Mouse (Mus musculus) kidney, embryonic 15.5 days (tissue): ENCODE measurements around the gene Tspyl3. TPM values are rescaled to one million over a fixed set of nuclear protein-coding genes. Genes with fewer than 3 reads are reported as not detected.

Experiments
- ATAC-seq: fragments of 200-750 bp; cut with Nextera tagmentation; replicated peaks from 2 replicates; pipeline ENCODE4 v1.8.0; 2017; ENCODE audit warnings: moderate TSS enrichment; ENCODE audit not compliant: low FRiP score
- H3K27ac ChIP-seq: fragments of 300-500 bp; sonication (generic); 2 replicates; pipeline ENCODE4 v1.5.1; 2015; ENCODE audit warnings: mild to moderate bottlenecking, inconsistent platforms
- H3K27me3 ChIP-seq: fragments of 300-500 bp; sonication (generic); 2 replicates; pipeline ENCODE4 v1.6.1; 2015; ENCODE audit warnings: inconsistent platforms
- H3K36me3 ChIP-seq: fragments of 300-500 bp; sonication (generic); 2 replicates; pipeline ENCODE4 v1.6.1; 2015; ENCODE audit warnings: inconsistent platforms
- H3K4me1 ChIP-seq: fragments of 300-500 bp; sonication (generic); 2 replicates; pipeline ENCODE4 v1.6.1; 2015; ENCODE audit warnings: inconsistent platforms
- H3K4me2 ChIP-seq: fragments of 300-500 bp; sonication (generic); 2 replicates; pipeline ENCODE4 v1.6.1; 2015; ENCODE audit warnings: moderate library complexity, mild to moderate bottlenecking, inconsistent platforms
- H3K4me3 ChIP-seq: fragments of 300-500 bp; sonication (generic); replicated peaks from 2 replicates; pipeline ENCODE4 v1.5.1; 2015; ENCODE audit warnings: mild to moderate bottlenecking, inconsistent platforms
- H3K9ac ChIP-seq: fragments of 300-500 bp; sonication (generic); 2 replicates; pipeline ENCODE4 v1.6.1; 2015; ENCODE audit warnings: mild to moderate bottlenecking, inconsistent platforms
- H3K9me3 ChIP-seq: fragments of 300-500 bp; sonication (generic); replicated peaks from 2 replicates; pipeline ENCODE4 v1.6.1; 2016; ENCODE audit warnings: inconsistent platforms
- WGBS: fragments of 180-500 bp; shearing (Covaris S2); methylation state at CpG from one replicate; pipeline ENCODE4 v1.1.7; 2015; ENCODE audit warnings: mixed read lengths; 5-methylcytosine and 5-hydroxymethylcytosine counted together
- polyA plus RNA-seq: library from polyadenylated mRNA; unstranded; fragments of >200 nt; fragmentation: Nextera tagmentation; extraction: Ambion mirVana; gene quantifications from 2 replicates; pipeline ENCODE4 v1.2.1, GENCODE M21; 2015

Gene Tspyl3
- polyA plus RNA-seq, 1 experiment from 2014 or later, result 12.2 TPM

DNA sequence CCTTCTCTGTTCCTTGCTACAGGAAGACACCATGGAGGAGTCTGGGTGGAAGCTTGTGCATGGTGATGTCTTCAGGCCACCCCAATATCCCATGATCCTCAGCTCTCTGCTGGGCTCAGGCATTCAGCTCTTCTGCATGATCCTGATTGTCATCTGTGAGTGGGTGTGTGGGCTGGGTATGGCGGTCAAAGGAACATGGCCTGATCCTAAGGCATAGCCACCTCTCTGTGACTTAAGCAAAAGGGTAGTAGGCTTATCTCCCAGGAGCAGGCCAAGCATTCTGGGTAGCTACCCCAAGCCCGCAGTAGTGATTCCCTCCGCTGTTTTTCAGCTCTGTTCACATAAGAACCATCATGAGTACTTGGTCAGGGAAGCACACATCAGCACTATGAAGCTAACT is 31.0 kb downstream of the Tspyl3 start:
- H3K27me3 ChIP-seq, result no peaks in the 10 kb centered on the region
- no peaks in the 10 kb centered on the region for H3K4me1 ChIP-seq
- no peak overlapping the region for H3K4me2 ChIP-seq
- no peak for ATAC-seq
- H3K4me3 ChIP-seq, result no peak overlapping the region
- no peak overlapping the region for H3K27ac ChIP-seq
- no peaks in the 10 kb centered on the region for H3K9me3 ChIP-seq
- H3K36me3 ChIP-seq, result peaks cover 97% of the 10 kb centered on the region
- no peak overlapping the region for H3K9ac ChIP-seq
- WGBS, result 95% methylated on average over 3 of the region's 3 CpGs

DNA sequence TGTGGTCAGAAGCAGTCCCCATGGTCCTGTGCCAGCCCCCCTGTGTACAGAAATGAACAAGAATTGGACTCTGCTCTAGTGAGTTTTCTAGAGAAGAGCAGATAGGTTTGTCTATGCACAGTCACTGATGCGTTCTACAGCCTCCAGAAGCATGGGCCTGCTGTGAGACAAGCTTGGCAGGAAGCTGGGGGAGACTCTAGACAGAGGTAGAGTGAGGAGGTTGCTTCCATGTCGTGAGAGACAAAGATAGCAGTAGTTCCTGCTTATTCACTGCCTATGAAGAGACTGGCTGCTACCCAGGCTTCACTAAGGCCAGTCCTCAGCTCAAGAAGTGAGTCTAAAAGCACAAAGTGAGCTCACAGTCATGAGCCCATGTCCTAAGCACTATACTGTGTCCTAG is 34.0 kb downstream of the Tspyl3 start:
- H3K4me1 ChIP-seq, result no peaks in the 10 kb centered on the region
- H3K4me2 ChIP-seq, result no peak overlapping the region
- peaks cover 98% of the 10 kb centered on the region for H3K36me3 ChIP-seq
- H3K9ac ChIP-seq, result no peak overlapping the region
- H3K9me3 ChIP-seq, result no peaks in the 10 kb centered on the region
- ATAC-seq, result no peak
- WGBS, result 87% methylated on average over 2 of the region's 2 CpGs
- H3K4me3 ChIP-seq, result no peak overlapping the region
- no peak overlapping the region for H3K27ac ChIP-seq
- H3K27me3 ChIP-seq, result no peaks in the 10 kb centered on the region

DNA sequence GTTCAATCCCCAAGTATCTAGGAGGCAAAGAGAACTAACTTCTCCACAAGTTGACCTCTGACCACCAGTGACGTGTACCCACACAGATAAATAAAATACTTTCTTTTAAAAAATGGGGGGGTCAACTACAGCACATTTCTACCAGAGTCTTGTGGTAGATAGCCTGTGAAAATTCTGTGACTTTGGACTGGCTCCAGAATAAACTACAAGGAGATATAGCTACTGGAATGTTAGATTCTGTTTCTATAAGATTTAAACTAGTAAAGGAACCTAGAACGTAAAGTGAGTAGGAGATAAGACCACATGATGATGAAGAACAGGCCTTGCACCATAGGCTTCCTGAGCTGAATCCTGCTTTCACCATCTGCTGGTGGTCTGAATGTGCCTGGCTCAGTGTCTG is 37.4 kb downstream of the Tspyl3 start:
- Histone ChIP-seq H3K4me3 (no peak overlapping the region), H3K9ac (no peak overlapping the region), H3K4me2 (no peak overlapping the region), H3K27ac (no peak overlapping the region), H3K27me3 (no peaks in the 10 kb centered on the region), H3K36me3 (peaks cover 99% of the 10 kb centered on the region), H3K9me3 (no peaks in the 10 kb centered on the region), H3K4me1 (no peaks in the 10 kb centered on the region)
- ATAC-seq, result no peak
- 71% methylated on average over 2 of the region's 2 CpGs for WGBS

DNA sequence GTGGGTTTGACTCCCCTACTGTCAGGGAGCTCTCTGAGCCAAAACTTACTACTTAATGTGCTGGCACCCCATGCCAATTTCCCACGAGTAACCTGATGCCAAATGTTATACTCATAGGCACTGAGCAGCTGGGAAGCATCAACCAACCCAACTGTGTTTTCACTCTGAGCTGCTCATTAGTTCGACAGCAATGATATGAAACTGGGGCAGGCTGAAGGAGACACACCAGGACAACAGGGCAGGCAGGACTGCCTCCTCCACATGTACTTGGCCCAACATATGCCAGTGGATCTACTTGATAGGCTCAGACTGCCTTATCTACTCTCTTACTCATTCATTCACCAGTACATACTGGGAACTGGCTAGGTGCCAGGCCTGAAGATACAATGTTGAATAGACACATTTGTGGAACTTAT is 39.1 kb downstream of the Tspyl3 start:
- 40% methylated on average over 2 of the region's 2 CpGs for WGBS
- Histone ChIP-seq H3K9ac (no peak overlapping the region), H3K4me1 (no peaks in the 10 kb centered on the region), H3K36me3 (peaks cover 98% of the 10 kb centered on the region), H3K27ac (no peak overlapping the region), H3K4me3 (no peak overlapping the region), H3K9me3 (no peaks in the 10 kb centered on the region), H3K27me3 (no peaks in the 10 kb centered on the region), H3K4me2 (no peak overlapping the region)
- ATAC-seq, result no peak

DNA sequence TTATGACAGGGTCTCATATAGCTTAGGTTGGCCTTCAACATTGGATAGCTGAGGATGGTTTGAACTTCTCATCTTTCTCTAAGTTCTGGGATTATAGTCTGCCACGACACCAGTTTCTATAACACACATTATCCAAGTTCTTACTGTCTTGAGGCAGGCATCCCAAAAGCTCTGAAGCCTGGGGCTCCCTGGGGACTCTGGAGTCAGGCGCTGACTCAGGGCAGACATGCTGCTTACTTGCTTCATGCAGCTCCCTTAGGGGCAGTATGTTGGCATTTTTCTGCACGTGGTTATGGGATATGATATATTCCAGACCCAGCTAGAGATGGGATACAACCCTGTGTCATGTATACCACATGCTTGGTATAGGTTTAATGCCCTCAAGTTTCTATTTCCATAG is 45.3 kb downstream of the Tspyl3 start:
- H3K36me3 ChIP-seq, result peaks cover 59% of the 10 kb centered on the region
- no peak for ATAC-seq
- H3K4me2 ChIP-seq, result no peak overlapping the region
- no peak overlapping the region for H3K9ac ChIP-seq
- H3K4me1 ChIP-seq, result peaks cover 10% of the 10 kb centered on the region; the same call in 1 of the 2 replicates
- H3K4me3 ChIP-seq, result no peak overlapping the region
- WGBS, result 87% methylated on average over 3 of the region's 3 CpGs
- no peaks in the 10 kb centered on the region for H3K9me3 ChIP-seq
- no peaks in the 10 kb centered on the region for H3K27me3 ChIP-seq
- no peak overlapping the region for H3K27ac ChIP-seq

DNA sequence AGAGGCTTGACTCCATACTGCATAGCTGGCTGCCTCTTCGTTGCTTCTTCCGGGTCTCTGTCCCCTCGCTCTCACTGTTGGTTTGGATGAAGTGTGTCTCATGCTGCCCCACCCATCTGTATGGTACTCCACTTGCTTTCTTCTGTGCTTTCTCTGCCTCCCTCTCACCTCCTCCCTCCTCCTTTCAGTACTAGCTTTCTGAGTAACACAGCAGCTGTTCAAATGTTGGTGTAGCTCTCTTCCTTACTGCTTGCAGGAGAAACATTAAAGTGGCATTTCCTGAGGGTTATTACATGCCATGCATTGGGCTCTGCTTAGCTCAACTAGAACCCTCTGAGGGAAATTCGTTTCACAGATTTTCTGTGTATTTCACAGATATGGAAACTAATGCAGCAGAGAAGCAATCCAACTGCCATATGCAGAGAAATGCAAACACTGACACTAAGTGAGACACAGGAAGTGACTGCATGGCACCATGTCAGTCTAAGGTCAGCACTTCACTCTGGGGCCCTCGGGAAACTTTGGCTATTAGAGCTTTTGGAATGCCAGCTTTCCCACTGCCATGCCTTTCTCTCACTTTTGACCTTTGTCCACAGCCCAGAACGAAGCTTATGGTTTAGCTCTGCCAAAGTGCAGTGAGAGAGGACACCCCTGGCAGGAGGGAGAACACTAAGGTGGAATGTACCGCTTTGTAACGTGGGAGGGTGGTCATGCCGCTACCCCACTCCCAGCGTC is 45.9 kb downstream of the Tspyl3 start:
- H3K4me2 ChIP-seq, result no peak overlapping the region
- 76% methylated on average over 10 of the region's 10 CpGs for WGBS
- no peak for ATAC-seq
- H3K27me3 ChIP-seq, result no peaks in the 10 kb centered on the region
- H3K4me1 ChIP-seq, result peaks cover 10% of the 10 kb centered on the region; the same call in 1 of the 2 replicates
- no peak overlapping the region for H3K9ac ChIP-seq
- H3K4me3 ChIP-seq, result no peak overlapping the region
- H3K9me3 ChIP-seq, result no peaks in the 10 kb centered on the region
- peaks cover 56% of the 10 kb centered on the region for H3K36me3 ChIP-seq
- H3K27ac ChIP-seq, result no peak overlapping the region

DNA sequence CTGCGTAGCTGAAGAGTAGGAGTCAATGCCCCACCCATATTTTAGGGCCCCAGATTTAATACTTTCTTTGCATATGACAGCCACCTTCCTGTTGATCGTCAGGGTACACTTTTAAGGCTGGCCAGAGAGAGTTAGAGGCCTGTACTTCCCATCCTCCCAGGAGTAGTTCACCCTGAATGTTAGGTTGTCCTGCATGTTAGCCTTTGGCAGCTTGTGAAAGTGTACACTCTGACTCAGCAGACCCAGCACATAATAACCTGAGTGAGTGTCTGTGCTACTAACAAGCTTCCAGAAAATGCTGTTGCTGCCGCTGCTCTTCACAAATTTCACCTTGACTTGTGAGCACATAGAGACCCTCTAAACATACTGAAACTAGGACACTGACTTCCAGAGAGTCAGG is 48.1 kb downstream of the Tspyl3 start:
- Histone ChIP-seq H3K27ac (no peak overlapping the region), H3K36me3 (peaks cover 37% of the 10 kb centered on the region), H3K9ac (no peak overlapping the region), H3K4me3 (no peak overlapping the region), H3K9me3 (no peaks in the 10 kb centered on the region), H3K4me2 (no peak overlapping the region), H3K4me1 (peaks cover 10% of the 10 kb centered on the region; the same call in 1 of the 2 replicates), H3K27me3 (no peaks in the 10 kb centered on the region)
- ATAC-seq, result no peak
- 87% methylated on average over 3 of the region's 3 CpGs for WGBS

DNA sequence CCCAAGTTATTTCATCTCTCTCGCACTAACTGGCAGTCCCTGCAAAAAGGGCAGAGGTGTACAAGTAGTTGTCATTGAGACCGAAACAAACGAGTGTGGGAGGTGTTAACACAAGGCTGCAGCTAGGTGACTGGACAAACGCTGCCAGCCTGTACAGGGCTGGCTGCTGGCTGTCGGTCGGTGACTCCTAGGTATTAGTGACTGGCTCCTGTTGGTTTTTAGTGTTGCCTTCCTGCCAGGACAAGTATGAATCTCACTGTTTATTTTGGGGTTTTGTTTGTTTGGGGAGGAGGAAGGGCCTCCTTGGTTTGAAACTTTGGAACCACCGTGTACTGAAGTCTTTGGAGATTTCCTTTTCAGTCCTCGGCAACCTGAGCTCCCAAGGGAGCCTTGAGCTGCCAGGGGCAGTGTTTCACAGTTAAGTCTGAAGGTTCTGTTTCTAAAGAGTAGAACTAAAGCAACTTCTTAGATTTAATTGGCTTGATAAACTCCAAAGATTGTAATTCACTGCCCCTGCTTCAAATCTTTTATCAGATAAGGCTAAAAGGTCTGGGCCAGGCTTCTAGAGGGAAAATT is 49.2 kb downstream of the Tspyl3 start:
- no peak overlapping the region for H3K4me2 ChIP-seq
- H3K27me3 ChIP-seq, result no peaks in the 10 kb centered on the region
- peaks cover 10% of the 10 kb centered on the region; the same call in 1 of the 2 replicates for H3K4me1 ChIP-seq
- H3K4me3 ChIP-seq, result no peak overlapping the region
- H3K27ac ChIP-seq, result no peak overlapping the region
- ATAC-seq, result no peak
- peaks cover 27% of the 10 kb centered on the region for H3K36me3 ChIP-seq
- H3K9me3 ChIP-seq, result no peaks in the 10 kb centered on the region
- no peak overlapping the region for H3K9ac ChIP-seq
- WGBS, result 23% methylated on average over 8 of the region's 8 CpGs

Other genes with a start within 250 kb of the Tspyl3 start
- 111 and 112 TPM in 2 replicates for gene Pdrg1, start 210.0 kb downstream of the Tspyl3 start, polyA plus RNA-seq
- gene Xkr7, start 193.6 kb downstream of the Tspyl3 start, polyA plus RNA-seq, result not detected in 2 replicates
- gene Ccm2l, start 159.5 kb downstream of the Tspyl3 start, polyA plus RNA-seq, result 3.5 and 3.6 TPM in 2 replicates
- gene Hck, start 117.0 kb downstream of the Tspyl3 start, polyA plus RNA-seq, result 5.3 and 5.4 TPM in 2 replicates
- 90.9 and 93.2 TPM in 2 replicates for gene Tm9sf4, start 64.1 kb downstream of the Tspyl3 start, polyA plus RNA-seq
- gene Plagl2, start 16.0 kb upstream of the Tspyl3 start, polyA plus RNA-seq, result 15.4 and 16.0 TPM in 2 replicates
- 6.4 and 7.0 TPM in 2 replicates for gene Pofut1, start 16.1 kb upstream of the Tspyl3 start, polyA plus RNA-seq
- gene Kif3b, start 66.0 kb upstream of the Tspyl3 start, polyA plus RNA-seq, result 8.1 and 9.0 TPM in 2 replicates
- 11.2 and 12.2 TPM in 2 replicates for gene Asxl1, start 120.4 kb upstream of the Tspyl3 start, polyA plus RNA-seq